Mouse (Mus musculus) erythroid progenitor cell, adult 5-6 weeks (primary cell): ENCODE results near the gene Cldn10. TPM values are rescaled to one million over a fixed set of nuclear protein-coding genes. Genes with fewer than 3 reads are reported as not detected.

Experiments used
- ATAC-seq: replicated peaks from 2 replicates; pipeline ENCODE4 v1.8.0; 2016; ENCODE audit warnings: moderate number of reproducible peaks, mild to moderate bottlenecking, moderate TSS enrichment, inconsistent platforms; ENCODE audit not compliant: poor library complexity, low FRiP score, severe bottlenecking
- total RNA-seq, 2 experiments: library from RNA; stranded (forward) in 1 of 2; stranded (reverse) in 1 of 2; fragments of 150-400 nt in 1 of 2; fragments of 186-747, 209-891 nt in 1 of 2; gene quantifications; 2 replicates each; pipeline versions ENCODE4 v1.2.3 to v1.2.4; 2015 to 2017; ENCODE audit warnings: low replicate concordance in 2 of 2

Gene Cldn10
- total RNA-seq, 2 experiments from 2014 or later, result 3.4 TPM; not detected in 1

DNA sequence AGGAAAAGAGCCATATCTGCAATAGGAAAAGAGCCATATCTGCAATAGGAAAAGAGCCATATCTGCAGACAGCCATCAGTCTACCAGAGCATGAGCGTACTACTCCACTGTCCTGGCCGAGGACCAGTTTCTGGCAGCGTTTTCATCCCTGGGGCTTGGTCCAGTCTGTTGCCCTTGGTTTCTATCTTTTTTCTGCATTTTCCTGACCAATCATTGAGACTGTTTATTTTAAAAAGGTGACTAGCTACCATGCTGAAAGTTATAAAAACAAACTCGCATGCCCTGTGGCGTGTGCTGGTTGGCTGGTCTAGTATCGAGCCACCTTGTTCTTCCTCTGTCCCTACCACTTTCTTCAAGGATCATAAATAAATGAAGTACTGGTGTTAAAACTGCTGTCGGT lies 107.5 kb downstream of the Cldn10 start:
- ATAC-seq, result no peak

DNA sequence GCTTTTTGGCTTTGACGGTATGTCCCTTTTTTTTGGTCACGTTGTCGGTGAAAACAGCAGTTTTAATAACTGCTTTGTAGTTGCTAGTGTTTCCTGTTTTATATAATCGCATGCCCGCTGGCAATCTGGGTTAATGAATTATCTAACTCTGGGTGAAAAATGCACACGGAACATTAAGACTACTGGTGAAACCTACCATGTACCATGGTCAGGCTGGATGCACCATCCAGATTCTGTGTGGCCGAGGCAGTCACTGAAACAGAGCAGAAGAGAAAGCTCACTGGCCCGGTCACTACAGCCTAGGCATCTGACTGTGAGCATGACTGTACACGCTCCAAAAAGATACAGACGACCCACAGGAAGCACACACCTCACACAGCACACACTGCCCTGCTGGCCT lies 107.9 kb downstream of the Cldn10 start:
- no peak for ATAC-seq

- ATAC-seq, result no peak
Measured at GRCm38 (mm10) chr14:118899940-118900339, 112.2 kb downstream of the Cldn10 start.

GRCm38 (mm10) chr14:118900911-118901310 lies 113.2 kb downstream of the Cldn10 start:
- no peak for ATAC-seq

DNA sequence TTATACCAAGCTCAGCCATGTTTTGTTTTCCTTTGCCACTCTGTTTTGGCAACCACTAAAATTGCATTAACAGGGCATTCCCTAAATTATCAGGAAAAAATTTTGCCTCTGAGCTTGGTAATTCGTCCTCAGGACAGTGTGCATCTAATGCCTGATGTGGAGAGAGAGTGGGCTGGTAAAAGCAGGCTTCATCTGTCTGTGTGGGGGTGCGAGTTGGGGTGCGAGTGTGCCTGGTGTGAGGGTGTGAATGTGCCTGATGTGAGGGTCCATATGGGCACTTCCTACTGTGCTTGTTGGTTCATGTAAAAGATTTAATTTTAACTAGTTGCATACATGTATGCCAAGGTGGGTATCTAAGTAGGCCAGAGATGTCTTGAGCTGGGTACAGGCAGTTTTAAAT lies 115.7 kb downstream of the Cldn10 start:
- ATAC-seq, result no peak

DNA sequence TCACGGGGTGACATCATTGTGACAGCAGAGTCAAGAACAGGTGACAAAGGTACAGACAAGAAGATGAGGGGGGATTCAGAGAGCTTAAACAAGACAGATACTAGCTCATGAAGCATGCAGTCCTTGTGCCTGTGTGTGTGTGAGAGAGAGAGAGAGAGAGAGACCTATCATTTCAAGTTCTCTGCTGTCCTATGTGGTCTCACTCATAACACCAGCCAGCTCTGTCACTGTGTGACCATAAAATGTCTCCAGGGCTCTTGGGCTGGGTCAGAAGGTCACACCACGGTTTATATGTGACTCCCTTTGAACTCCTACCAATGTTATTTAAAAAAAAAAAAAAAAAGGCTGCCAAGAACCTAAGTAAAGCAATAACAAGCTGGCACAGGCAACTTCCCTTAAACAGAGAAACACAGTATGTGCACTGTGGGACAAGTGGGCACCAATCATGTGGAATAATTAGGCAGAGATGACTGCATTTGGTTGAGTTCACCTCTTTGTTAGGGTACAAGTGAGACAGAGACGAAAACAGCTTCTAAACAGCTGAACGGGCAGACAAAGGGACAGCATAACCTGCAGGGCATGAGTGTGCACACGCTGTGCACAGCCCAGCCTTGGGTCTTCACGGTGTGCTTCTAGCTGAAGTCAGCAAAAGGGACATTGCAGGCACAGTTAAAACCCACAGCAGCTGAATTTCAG lies 116.3 kb downstream of the Cldn10 start:
- ATAC-seq, result no peak

GRCm38 (mm10) chr14:118907592-118907991 lies 119.9 kb downstream of the Cldn10 start:
- no peak for ATAC-seq

GRCm38 (mm10) chr14:118909872-118910271 lies 122.2 kb downstream of the Cldn10 start:
- no peak for ATAC-seq

- ATAC-seq, result peak; percentile 78
Measured at GRCm38 (mm10) chr14:118910332-118911222, 122.9 kb downstream of the Cldn10 start.

- no peak for ATAC-seq
Measured at GRCm38 (mm10) chr14:118911521-118911920, 123.8 kb downstream of the Cldn10 start.

GRCm38 (mm10) chr14:118913651-118914050 lies 125.9 kb downstream of the Cldn10 start:
- ATAC-seq, result no peak

DNA sequence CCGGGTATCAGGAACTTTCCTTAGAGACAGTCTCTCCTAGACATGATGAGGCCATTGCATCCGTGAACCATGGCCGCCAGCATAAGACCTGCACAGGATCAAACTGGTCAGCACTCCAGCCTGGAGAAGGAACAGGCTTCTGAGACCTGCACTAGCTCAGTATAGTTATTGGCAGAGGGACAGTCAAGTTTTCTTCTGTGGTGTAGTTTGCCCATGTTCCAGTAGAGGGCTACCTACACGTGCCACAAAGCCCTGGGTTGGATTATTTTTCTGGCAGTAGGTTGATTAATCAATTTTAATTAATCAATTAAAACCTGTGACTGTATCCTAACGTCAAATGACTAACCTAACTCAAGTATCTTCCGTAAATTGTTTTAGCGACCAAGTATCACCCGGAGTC lies 131.3 kb downstream of the Cldn10 start:
- no peak for ATAC-seq

DNA sequence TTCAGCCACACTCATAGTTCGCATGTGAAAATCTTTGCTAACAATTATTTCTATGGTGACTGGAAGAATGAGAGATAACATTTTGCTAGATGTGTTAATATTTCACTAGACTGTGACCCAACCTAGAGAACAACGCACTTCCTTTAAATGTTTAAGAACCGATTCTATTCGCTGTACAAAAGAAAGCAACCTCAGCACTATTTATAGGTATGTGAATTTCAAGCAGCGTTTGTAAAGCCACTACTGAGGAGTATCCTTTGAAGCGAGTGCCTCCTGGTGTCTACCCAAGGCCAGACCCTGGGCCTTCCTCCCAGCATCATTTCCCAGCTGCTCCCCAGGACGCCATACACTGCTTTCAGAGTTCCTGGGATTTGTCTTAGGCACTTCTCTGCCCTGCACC lies 132.9 kb downstream of the Cldn10 start:
- ATAC-seq, result no peak

- ATAC-seq, result no peak
Measured at GRCm38 (mm10) chr14:118922251-118922650, 134.5 kb downstream of the Cldn10 start.

- no peak for ATAC-seq
Measured at GRCm38 (mm10) chr14:118922667-118923184, 135.0 kb downstream of the Cldn10 start.

Other genes with a start within 250 kb of the Cldn10 start
- gene Abcc4, start 81.7 kb upstream of the Cldn10 start, total RNA-seq (2015; ENCODE audit: low replicate concordance), result 16.3 and 17.7 TPM in 2 replicates
- 14.5 and 17.5 TPM in 2 replicates for gene Abcc4, start 81.7 kb upstream of the Cldn10 start, total RNA-seq (2017; ENCODE audit: low replicate concordance)
- 1.8 TPM in 1 of 2 replicates, not detected in the other for gene Dzip1, start 137.6 kb downstream of the Cldn10 start, total RNA-seq (2015; ENCODE audit: low replicate concordance)
- gene Dzip1, start 137.6 kb downstream of the Cldn10 start, total RNA-seq (2017; ENCODE audit: low replicate concordance), result 0.61 TPM in 1 of 2 replicates, not detected in the other
- gene Dnajc3, start 150.1 kb downstream of the Cldn10 start, total RNA-seq (2015; ENCODE audit: low replicate concordance), result 20.5 and 32.7 TPM in 2 replicates
- gene Dnajc3, start 150.1 kb downstream of the Cldn10 start, total RNA-seq (2017; ENCODE audit: low replicate concordance), result 27.8 and 51.5 TPM in 2 replicates